Mouse (Mus musculus) midbrain, postnatal 0 days (tissue): ENCODE data around the gene Zc3h14. TPM values are rescaled to one million over a fixed set of nuclear protein-coding genes. Genes with fewer than 3 reads are reported as not detected.

Source experiments
- ATAC-seq: fragments of 200-750 bp; cut with Nextera tagmentation; 2 replicates; pipeline ENCODE4 v1.8.0; 2017; ENCODE audit warnings: moderate number of reproducible peaks, mild to moderate bottlenecking, moderate TSS enrichment, moderate library complexity; ENCODE audit not compliant: low FRiP score
- DNase-seq: peaks from one replicate; pipeline ENCODE4 v3.0.0-alpha.2; 2015; ENCODE audit warnings: low spot score
- H3K27ac ChIP-seq: fragments of 300-500 bp; sonication (generic); 2 replicates; pipeline ENCODE4 v1.5.1; 2014; ENCODE audit warnings: low read depth, mild to moderate bottlenecking, low read length, mixed read lengths
- H3K27me3 ChIP-seq: fragments of 300-500 bp; sonication (generic); 2 replicates; pipeline ENCODE4 v1.6.1; 2014; ENCODE audit warnings: low read length, control low read depth, mixed read lengths; ENCODE audit not compliant: insufficient read depth
- H3K36me3 ChIP-seq: fragments of 300-500 bp; sonication (generic); 2 replicates; pipeline ENCODE4 v1.6.1; 2014; ENCODE audit warnings: low read length, control low read depth, mixed read lengths; ENCODE audit not compliant: insufficient read depth
- H3K4me1 ChIP-seq: fragments of 300-500 bp; sonication (generic); 2 replicates; pipeline ENCODE4 v1.6.1; 2014; ENCODE audit warnings: mild to moderate bottlenecking, control low read depth, antibody characterized with exemption, low read length, mixed read lengths; ENCODE audit not compliant: insufficient read depth
- H3K4me2 ChIP-seq: fragments of 300-500 bp; sonication (generic); 2 replicates; pipeline ENCODE4 v1.6.1; 2014; ENCODE audit warnings: low read depth, mild to moderate bottlenecking, low read length, mixed read lengths; ENCODE audit not compliant: poor library complexity, severe bottlenecking
- H3K4me3 ChIP-seq: fragments of 300-500 bp; sonication (generic); 2 replicates; pipeline ENCODE4 v1.5.1; 2014; ENCODE audit warnings: low read depth, mild to moderate bottlenecking, low read length, moderate library complexity
- H3K9ac ChIP-seq: fragments of 300-500 bp; sonication (generic); replicated peaks from 2 replicates; pipeline ENCODE4 v1.6.1; 2014; ENCODE audit warnings: mild to moderate bottlenecking, low read length, moderate library complexity, mixed read lengths; ENCODE audit not compliant: poor library complexity, severe bottlenecking
- H3K9me3 ChIP-seq: fragments of 300-500 bp; sonication (generic); 2 replicates; pipeline ENCODE4 v1.6.1; 2016; ENCODE audit warnings: low read length, control low read depth
- CTCF ChIP-seq: IDR thresholded peaks from 2 replicates; pipeline ENCODE4 v1.5.1; 2016; ENCODE audit warnings: antibody characterized with exemption, mild to moderate bottlenecking
- WGBS: fragments of 180-500 bp; shearing (Covaris S2); extraction: QIAGEN DNeasy Blood & Tissue Kit; methylation state at CpG from one replicate; pipeline ENCODE4 v1.1.7; 2014; 5-methylcytosine and 5-hydroxymethylcytosine counted together
- polyA plus RNA-seq: library from polyadenylated mRNA; unstranded; fragments of >200 nt; fragmentation: Nextera tagmentation; extraction: Ambion mirVana; gene quantifications from 2 replicates; pipeline ENCODE4 v1.2.1, GENCODE M21; 2015
- total RNA-seq: library from RNA; depleted of rRNA; stranded (reverse); fragments of >200 nt; gene quantifications from 2 replicates; pipeline ENCODE4 v1.2.3, GENCODE M21; 2014; rRNA removed

Zc3h14 gene
- total RNA-seq (95.5 and 120 TPM in 2 replicates), polyA plus RNA-seq (94.9 and 98.3 TPM in 2 replicates)

GRCm38 (mm10) chr12:98746746-98747379 is at the start of gene Zc3h14:
Gene Zc3h14 (plus strand): TSS chr12:98746964.
- peak; percentile 84 for TF ChIP-seq CTCF
- WGBS = 0% methylated on average over 59 of the region's 87 CpGs
- H3K4me1 ChIP-seq = peaks cover 3% of the 10 kb centered on the region; the same call in 1 of the 2 replicates

GRCm38 (mm10) chr12:98697202-98697601 is 49.6 kb upstream of the Zc3h14 start:
- no peak overlapping the region for H3K4me3 ChIP-seq
- no peaks in the 10 kb centered on the region for H3K4me1 ChIP-seq
- DNase-seq (no peak), ATAC-seq (no peak)
- no peaks in the 10 kb centered on the region for H3K27me3 ChIP-seq
- no peak for TF ChIP-seq CTCF
- H3K27ac ChIP-seq = no peak overlapping the region
- no peak overlapping the region for H3K9ac ChIP-seq
- no peak overlapping the region for H3K4me2 ChIP-seq
- 86% methylated on average over 5 of the region's 5 CpGs for WGBS
- H3K36me3 ChIP-seq = peaks cover 6% of the 10 kb centered on the region; the same call in 1 of the 2 replicates
- no peaks in the 10 kb centered on the region for H3K9me3 ChIP-seq

More at GRCm38 (mm10) chr12:98746746-98747379, at the start of gene Zc3h14:
- Histone ChIP-seq H3K9ac (peak within 1 kb of the TSS; percentile 91), H3K4me2 (peak within 1 kb of the TSS; percentile 66), H3K36me3 (no peaks in the 10 kb centered on the region), H3K4me3 (peak within 1 kb of the TSS; percentile 90), H3K27ac (peak within 1 kb of the TSS; percentile 89), H3K9me3 (no peaks in the 10 kb centered on the region), H3K27me3 (no peaks in the 10 kb centered on the region)
- ATAC-seq = peak; percentile 94
- DNase-seq = peak; percentile 96

- no peak for DNase-seq
- no peaks in the 10 kb centered on the region for H3K9me3 ChIP-seq
- no peaks in the 10 kb centered on the region for H3K27me3 ChIP-seq
- 61% methylated on average over 9 of the region's 9 CpGs for WGBS
- H3K4me3 ChIP-seq = no peak overlapping the region
- H3K27ac ChIP-seq = no peak overlapping the region
- H3K4me1 ChIP-seq = no peaks in the 10 kb centered on the region
- H3K9ac ChIP-seq = no peak overlapping the region
- no peak overlapping the region for H3K4me2 ChIP-seq
- no peak for ATAC-seq
- TF ChIP-seq CTCF = no peak
- no peaks in the 10 kb centered on the region; the same call in 1 of the 2 replicates for H3K36me3 ChIP-seq
These were observed 45.2 kb upstream of the Zc3h14 start for GRCm38 (mm10) chr12:98701564-98701963.

- no peak overlapping the region for H3K4me3 ChIP-seq
- 81% methylated on average over 2 of the region's 2 CpGs for WGBS
- DNase-seq = no peak
- no peak for ATAC-seq
- no peaks in the 10 kb centered on the region for H3K27me3 ChIP-seq
- no peaks in the 10 kb centered on the region for H3K9me3 ChIP-seq
- no peak overlapping the region for H3K4me2 ChIP-seq
- no peak overlapping the region for H3K9ac ChIP-seq
- no peaks in the 10 kb centered on the region; the same call in 1 of the 2 replicates for H3K36me3 ChIP-seq
- H3K4me1 ChIP-seq = no peaks in the 10 kb centered on the region
- no peak for TF ChIP-seq CTCF
- H3K27ac ChIP-seq = no peak overlapping the region
These were observed 43.2 kb upstream of the Zc3h14 start for GRCm38 (mm10) chr12:98703554-98703953.

- H3K9me3 ChIP-seq = no peaks in the 10 kb centered on the region
- no peak overlapping the region for H3K9ac ChIP-seq
- WGBS = 82% methylated on average over 10 of the region's 10 CpGs
- no peak overlapping the region for H3K4me3 ChIP-seq
- no peaks in the 10 kb centered on the region; the same call in 1 of the 2 replicates for H3K36me3 ChIP-seq
- TF ChIP-seq CTCF = no peak
- no peak overlapping the region for H3K27ac ChIP-seq
- no peak overlapping the region for H3K4me2 ChIP-seq
- H3K4me1 ChIP-seq = no peaks in the 10 kb centered on the region
- no peak for ATAC-seq
- no peaks in the 10 kb centered on the region for H3K27me3 ChIP-seq
- DNase-seq = no peak
These were observed 42.8 kb upstream of the Zc3h14 start for GRCm38 (mm10) chr12:98703961-98704360.

GRCm38 (mm10) chr12:98712819-98713218 is 33.9 kb upstream of the Zc3h14 start:
- Histone ChIP-seq H3K9me3 (no peaks in the 10 kb centered on the region), H3K4me1 (no peaks in the 10 kb centered on the region), H3K9ac (no peak overlapping the region), H3K27me3 (no peaks in the 10 kb centered on the region), H3K4me3 (no peak overlapping the region), H3K27ac (no peak overlapping the region), H3K36me3 (no peaks in the 10 kb centered on the region), H3K4me2 (no peak overlapping the region)
- no peak for ATAC-seq
- no peak for TF ChIP-seq CTCF
- DNase-seq = no peak
- 67% methylated on average over 6 of the region's 6 CpGs for WGBS
